Mouse (Mus musculus) liver, embryonic 16.5 days (tissue): ENCODE results near the gene Ppp2r5b. TPM values are rescaled to one million over a fixed set of nuclear protein-coding genes. Genes with fewer than 3 reads are reported as not detected.

Source experiments
- ATAC-seq: fragments of 200-750 bp; cut with Nextera tagmentation; 2 replicates; pipeline ENCODE4 v1.8.0; 2017; ENCODE audit warnings: low read depth, mild to moderate bottlenecking, moderate number of reproducible peaks, moderate library complexity
- H3K27ac ChIP-seq: fragments of 300-500 bp; sonication (generic); 2 replicates; pipeline ENCODE4 v1.5.1; 2014; ENCODE audit warnings: mild to moderate bottlenecking, low read length
- H3K27me3 ChIP-seq: fragments of 300-500 bp; sonication (generic); 2 replicates; pipeline ENCODE4 v1.6.1; 2014; ENCODE audit warnings: low read depth, low read length, mixed read lengths; ENCODE audit not compliant: control insufficient read depth, insufficient read depth
- H3K36me3 ChIP-seq: fragments of 300-500 bp; sonication (generic); 2 replicates; pipeline ENCODE4 v1.6.1; 2014; ENCODE audit warnings: mild to moderate bottlenecking; ENCODE audit not compliant: control insufficient read depth, insufficient read depth
- H3K4me1 ChIP-seq: fragments of 300-500 bp; sonication (generic); 2 replicates; pipeline ENCODE4 v1.6.1; 2014; ENCODE audit warnings: low read depth, low read length, mixed read lengths; ENCODE audit not compliant: control insufficient read depth
- H3K4me2 ChIP-seq: fragments of 300-500 bp; sonication (generic); 2 replicates; pipeline ENCODE4 v1.6.1; 2014; ENCODE audit warnings: low read depth, low read length, mixed read lengths
- H3K4me3 ChIP-seq: fragments of 300-500 bp; sonication (generic); 2 replicates; pipeline ENCODE4 v1.5.1; 2014; ENCODE audit warnings: low read depth, mild to moderate bottlenecking, low read length
- H3K9ac ChIP-seq: fragments of 300-500 bp; sonication (generic); 2 replicates; pipeline ENCODE4 v1.6.1; 2014; ENCODE audit warnings: low read depth, low read length
- H3K9me3 ChIP-seq: fragments of 300-500 bp; sonication (generic); replicated peaks from 2 replicates; pipeline ENCODE4 v1.6.1; 2016; ENCODE audit warnings: low read length; ENCODE audit not compliant: control insufficient read depth
- WGBS: fragments of 180-500 bp; shearing (Covaris S2); extraction: QIAGEN DNeasy Blood & Tissue Kit; methylation state at CpG from one replicate; pipeline ENCODE4 v1.1.7; 2014; ENCODE audit not compliant: insufficient replicate concordance; 5-methylcytosine and 5-hydroxymethylcytosine counted together
- polyA plus RNA-seq: library from polyadenylated mRNA; unstranded; fragments of >200 nt; fragmentation: Nextera tagmentation; extraction: Ambion mirVana; gene quantifications from 2 replicates; pipeline ENCODE4 v1.2.1, GENCODE M21; 2015

The Ppp2r5b gene
- polyA plus RNA-seq, 1 experiment from 2014 or later, result 3.7 TPM

DNA sequence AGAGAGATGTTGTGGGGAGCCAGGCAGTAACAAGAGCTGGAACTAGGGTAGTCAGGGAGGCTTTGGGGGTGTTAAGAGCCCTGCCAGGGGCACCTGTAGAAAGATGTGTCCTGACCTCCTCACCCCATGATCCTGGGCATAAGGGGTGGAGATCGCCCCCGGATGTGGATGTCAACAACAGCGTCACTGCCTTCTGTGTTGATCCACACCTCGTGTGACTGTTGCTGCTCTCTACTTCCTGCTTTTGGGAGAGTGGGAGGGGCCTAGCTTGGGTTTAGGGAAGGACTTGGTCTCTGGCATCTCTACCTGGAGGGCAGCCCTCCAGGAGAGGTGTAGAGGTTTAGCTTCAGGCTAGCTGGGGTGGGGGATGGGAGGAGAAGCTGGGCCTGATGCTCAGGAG is 6.6 kb upstream of the Ppp2r5b start:
- Histone ChIP-seq H3K4me2 (peak overlapping the region; percentile 90), H3K9ac (peak overlapping the region; percentile 94), H3K27ac (peak overlapping the region; percentile 90), H3K36me3 (peaks cover 19% of the 10 kb centered on the region), H3K4me3 (peak overlapping the region; percentile 86), H3K9me3 (no peaks in the 10 kb centered on the region), H3K4me1 (peaks cover 35% of the 10 kb centered on the region), H3K27me3 (no peaks in the 10 kb centered on the region)
- ATAC-seq, result peak; percentile 2; the same call in 1 of the 2 replicates
- WGBS, result 0% methylated on average over 4 of the region's 4 CpGs

- Histone ChIP-seq H3K9ac (peak within 1 kb of the TSS; percentile 94), H3K4me1 (peaks cover 38% of the 10 kb centered on the region), H3K27ac (peak within 1 kb of the TSS; percentile 90), H3K4me2 (peak within 1 kb of the TSS; percentile 90), H3K4me3 (peak within 1 kb of the TSS; percentile 86), H3K36me3 (peaks cover 11% of the 10 kb centered on the region), H3K27me3 (no peaks in the 10 kb centered on the region), H3K9me3 (no peaks in the 10 kb centered on the region)
- WGBS, result under 1% methylated on average over 54 of the region's 55 CpGs
- ATAC-seq, result peak; percentile 90
Measured at GRCm38 (mm10) chr19:6241274-6242107, 5.8 kb upstream of the Ppp2r5b start, which contains the start of gene Atg2a. Gene Atg2a, plus strand, starts transcription at chr19:6241668.

DNA sequence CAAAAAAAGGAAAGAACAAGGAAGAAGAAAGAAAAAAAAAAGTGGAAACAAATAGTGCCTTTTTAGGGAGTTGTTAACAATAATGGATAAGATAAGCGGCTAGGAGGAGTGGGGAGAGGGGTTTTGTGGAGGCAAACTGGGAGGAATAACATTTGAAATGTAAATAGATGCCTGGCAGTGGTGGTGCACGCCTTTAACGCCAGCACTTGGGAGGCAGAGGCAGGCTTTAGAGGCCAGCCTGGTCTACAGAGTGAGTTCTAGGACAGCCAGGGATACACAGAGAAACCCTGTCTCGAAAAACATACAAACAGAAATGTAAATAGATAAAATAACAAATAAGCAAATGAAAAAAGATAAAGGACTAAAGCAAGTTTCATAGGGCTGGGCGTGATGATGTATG is 5.1 kb upstream of the Ppp2r5b start:
- no peak for ATAC-seq
- Histone ChIP-seq H3K9me3 (no peaks in the 10 kb centered on the region), H3K9ac (peak overlapping the region; percentile 25; the same call in 1 of the 2 replicates), H3K27ac (peak overlapping the region; percentile 85), H3K27me3 (no peaks in the 10 kb centered on the region), H3K4me3 (peak overlapping the region; percentile 37), H3K4me1 (peaks cover 41% of the 10 kb centered on the region), H3K4me2 (peak overlapping the region; percentile 53), H3K36me3 (peaks cover 4% of the 10 kb centered on the region)
- WGBS, result 28% methylated on average over 5 of the region's 5 CpGs

- H3K4me3 ChIP-seq, result no peak overlapping the region
- no peaks in the 10 kb centered on the region for H3K27me3 ChIP-seq
- H3K9me3 ChIP-seq, result no peaks in the 10 kb centered on the region
- H3K4me1 ChIP-seq, result peaks cover 45% of the 10 kb centered on the region
- WGBS, result 19% methylated on average over 1 of the region's 1 CpGs
- peak overlapping the region; percentile 17; the same call in 1 of the 2 replicates for H3K9ac ChIP-seq
- no peaks in the 10 kb centered on the region for H3K36me3 ChIP-seq
- ATAC-seq, result peak; percentile 6; the same call in 1 of the 2 replicates
- peak overlapping the region; percentile 53 for H3K4me2 ChIP-seq
- peak overlapping the region; percentile 85 for H3K27ac ChIP-seq
Measured at GRCm38 (mm10) chr19:6240136-6240535, 4.5 kb upstream of the Ppp2r5b start.

DNA sequence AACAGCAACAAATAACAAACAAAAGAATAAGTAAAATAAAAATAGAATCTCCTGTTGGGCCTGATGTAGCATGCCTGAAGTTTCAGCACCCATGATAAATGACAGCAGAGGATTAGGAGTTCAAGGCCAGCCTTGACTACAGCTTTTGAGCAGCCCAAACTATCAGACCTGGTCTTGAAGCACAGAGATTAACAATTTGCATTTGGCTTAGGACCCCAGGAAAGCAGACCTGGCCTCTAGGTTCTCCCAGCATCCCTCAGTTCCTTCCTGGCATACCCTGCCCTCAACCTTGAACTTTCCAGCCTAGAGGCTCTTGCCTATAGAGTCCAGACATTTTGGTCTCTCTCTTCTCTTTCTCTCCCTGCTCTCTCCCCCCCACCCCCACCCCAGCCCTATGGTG is 3.1 kb upstream of the Ppp2r5b start:
- Histone ChIP-seq H3K9ac (no peak overlapping the region), H3K27ac (no peak overlapping the region), H3K4me2 (no peak overlapping the region), H3K36me3 (no peaks in the 10 kb centered on the region), H3K4me3 (no peak overlapping the region), H3K4me1 (peaks cover 59% of the 10 kb centered on the region), H3K9me3 (no peaks in the 10 kb centered on the region), H3K27me3 (no peaks in the 10 kb centered on the region)
- no peak for ATAC-seq

DNA sequence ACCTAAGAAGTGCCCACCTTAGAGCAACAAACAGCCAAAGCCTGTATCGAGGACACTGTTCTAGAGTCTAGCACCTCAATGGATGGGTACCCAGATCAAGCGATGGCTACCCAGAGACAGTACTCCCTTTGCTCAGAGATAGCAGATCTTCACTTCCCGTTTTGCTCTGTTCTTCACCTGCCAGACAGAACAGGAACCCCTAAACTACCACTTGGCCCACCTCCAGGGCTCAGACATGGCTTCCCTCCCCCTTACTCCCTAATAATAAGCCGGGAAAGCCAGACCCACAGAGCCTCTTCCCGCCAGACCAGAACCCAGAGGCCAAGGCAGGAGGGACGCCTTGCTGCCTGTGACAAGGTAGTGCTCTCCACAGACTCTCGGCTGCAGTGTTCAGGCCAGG is 1.2 kb upstream of the Ppp2r5b start:
- Histone ChIP-seq H3K4me3 (no peak overlapping the region), H3K36me3 (no peaks in the 10 kb centered on the region), H3K9me3 (no peaks in the 10 kb centered on the region), H3K9ac (no peak overlapping the region), H3K27me3 (no peaks in the 10 kb centered on the region), H3K27ac (no peak overlapping the region), H3K4me1 (peaks cover 45% of the 10 kb centered on the region), H3K4me2 (no peak overlapping the region)
- no peak for ATAC-seq
- WGBS, result 62% methylated on average over 7 of the region's 7 CpGs

DNA sequence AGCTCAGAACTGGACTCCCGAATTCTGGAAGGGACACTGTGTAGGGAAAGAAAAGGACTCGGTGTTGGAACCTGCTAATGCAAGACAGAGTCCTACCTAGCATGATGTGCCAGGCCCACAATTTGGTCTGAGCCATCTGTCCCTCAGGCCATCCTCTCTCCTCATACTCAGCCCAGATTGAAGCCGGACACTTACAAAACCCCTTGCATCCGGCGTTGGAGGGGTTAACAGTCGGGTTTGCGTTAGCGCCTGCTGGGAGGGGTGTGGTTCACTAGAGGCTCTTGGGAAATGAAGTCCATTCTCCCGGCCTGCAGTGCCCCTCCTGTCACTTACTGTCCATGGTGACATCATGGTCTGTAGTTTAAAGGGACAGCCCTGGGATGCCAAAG is 375 bp upstream of the Ppp2r5b start:
- WGBS, result under 1% methylated on average over 9 of the region's 9 CpGs
- peak; percentile 87 for ATAC-seq
- H3K4me3 ChIP-seq, result peak overlapping the region; percentile 71
- no peaks in the 10 kb centered on the region for H3K27me3 ChIP-seq
- peak overlapping the region; percentile 79 for H3K9ac ChIP-seq
- peaks cover 44% of the 10 kb centered on the region for H3K4me1 ChIP-seq
- H3K9me3 ChIP-seq, result no peaks in the 10 kb centered on the region
- H3K36me3 ChIP-seq, result no peaks in the 10 kb centered on the region
- H3K27ac ChIP-seq, result peak overlapping the region; percentile 97
- peak overlapping the region; percentile 97 for H3K4me2 ChIP-seq

DNA sequence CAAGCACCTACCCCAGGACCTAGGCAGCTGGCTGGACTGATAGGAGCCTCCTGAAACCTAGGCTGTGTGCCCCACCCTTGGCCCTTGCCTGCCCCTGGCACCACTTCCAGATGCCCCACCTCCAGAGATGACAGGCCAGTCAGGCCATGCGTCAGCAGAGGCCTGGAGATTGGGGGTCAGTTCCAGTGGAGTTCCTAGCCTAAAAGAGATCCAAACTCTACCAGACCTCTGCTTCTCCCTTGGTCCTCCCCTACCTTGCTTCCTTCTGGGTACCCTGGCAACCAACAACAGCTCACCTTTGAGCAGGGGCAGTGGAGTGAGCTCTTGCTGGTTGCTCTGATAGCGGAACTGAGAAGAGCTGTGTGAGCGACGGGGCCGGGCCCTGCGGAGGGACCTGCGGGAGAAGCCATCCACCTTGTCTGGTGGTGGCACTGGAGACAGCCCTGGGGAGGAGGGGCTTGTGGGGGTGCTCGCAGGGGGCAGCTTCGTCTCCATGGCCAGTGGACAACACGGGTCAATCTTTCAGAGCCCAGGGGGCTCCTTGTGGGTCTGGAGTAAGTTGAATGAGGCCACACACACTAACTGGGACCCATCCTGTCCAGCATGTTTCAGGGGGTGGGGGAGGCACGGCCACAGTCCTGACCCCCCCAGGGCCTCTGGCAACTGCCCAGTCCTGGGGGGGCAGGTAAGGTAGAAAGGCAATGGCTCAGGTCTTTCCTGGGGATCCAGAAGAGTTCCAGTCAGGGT is 1.2 kb downstream of the Ppp2r5b start:
- H3K9ac ChIP-seq, result peak overlapping the region; percentile 79; the same call in 1 of the 2 replicates
- no peak overlapping the region; the same call in 1 of the 2 replicates for H3K4me3 ChIP-seq
- WGBS, result 62% methylated on average over 11 of the region's 11 CpGs
- peaks cover 29% of the 10 kb centered on the region for H3K4me1 ChIP-seq
- H3K9me3 ChIP-seq, result no peaks in the 10 kb centered on the region
- peak overlapping the region; percentile 97 for H3K4me2 ChIP-seq
- peak; percentile 12; the same call in 1 of the 2 replicates for ATAC-seq
- H3K27ac ChIP-seq, result no peak overlapping the region
- H3K36me3 ChIP-seq, result no peaks in the 10 kb centered on the region
- H3K27me3 ChIP-seq, result no peaks in the 10 kb centered on the region

DNA sequence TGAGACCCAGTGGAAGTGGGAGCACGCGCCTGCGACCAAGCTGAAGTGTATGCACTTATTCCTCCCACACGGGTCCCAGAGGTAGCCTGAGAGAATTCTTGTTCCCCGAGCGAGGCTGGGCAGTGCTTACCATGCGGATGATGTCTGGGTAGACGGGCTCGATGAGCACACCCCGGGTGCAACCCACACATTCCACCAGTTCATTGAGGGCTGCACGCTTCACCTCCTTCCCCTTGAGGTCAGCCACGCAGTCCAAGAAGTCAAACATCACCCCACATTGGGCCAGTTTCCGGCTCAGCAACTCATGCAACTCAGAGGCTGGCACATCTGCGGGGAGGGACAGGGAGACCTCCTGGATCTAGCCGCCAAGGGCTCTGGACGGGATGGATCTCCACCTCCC is 2.0 kb downstream of the Ppp2r5b start:
- Histone ChIP-seq H3K9me3 (no peaks in the 10 kb centered on the region), H3K9ac (no peak overlapping the region), H3K4me1 (peaks cover 28% of the 10 kb centered on the region), H3K27ac (no peak overlapping the region), H3K27me3 (no peaks in the 10 kb centered on the region), H3K4me3 (no peak overlapping the region), H3K36me3 (no peaks in the 10 kb centered on the region), H3K4me2 (no peak overlapping the region)
- no peak for ATAC-seq
- 79% methylated on average over 16 of the region's 16 CpGs for WGBS
